Mouse (Mus musculus): ENCODE results near the gene Pilrb1. TPM values are rescaled to one million over a fixed set of nuclear protein-coding genes. Genes with fewer than 3 reads are reported as not detected.

The Pilrb1 gene
- 1.3 to 2.3 TPM (median 1.9 TPM) in 4 replicates for total RNA-seq (2023)

DNA sequence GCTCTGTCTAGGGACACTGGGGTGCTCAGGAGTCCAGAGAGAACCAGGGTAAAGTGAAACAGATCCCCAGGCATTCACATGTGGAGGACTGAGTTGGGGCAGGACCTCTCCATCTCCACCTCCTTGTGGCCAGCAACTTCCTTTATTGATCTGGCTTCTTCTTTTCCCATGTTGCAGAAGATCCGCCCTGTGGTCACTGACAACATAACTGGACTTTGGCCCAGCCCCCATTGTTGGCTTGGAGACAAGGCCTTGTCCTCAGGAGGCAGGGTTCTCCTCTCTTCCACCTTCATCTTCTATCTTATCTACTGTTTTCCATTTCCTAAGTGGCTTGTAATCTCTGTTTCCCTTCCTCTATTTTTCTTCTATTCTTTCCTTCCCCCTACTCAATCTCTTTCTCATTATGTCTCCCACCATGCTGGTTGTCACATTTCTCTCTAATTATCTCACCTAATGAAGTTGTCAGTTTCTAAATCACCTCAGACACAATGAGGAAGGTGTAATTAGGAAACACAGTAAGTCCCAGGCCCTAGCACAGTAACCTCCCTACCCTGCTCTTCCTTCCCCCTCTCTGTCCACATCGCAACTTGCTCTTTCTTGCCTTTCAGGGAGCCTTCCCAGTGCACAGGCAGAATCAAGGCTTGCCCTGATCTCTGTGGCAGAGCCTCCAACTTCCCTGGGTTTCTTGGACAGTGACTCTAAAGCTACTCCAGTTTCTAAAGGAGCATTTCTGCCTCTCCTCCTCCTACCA is at the start of gene Pilrb1:
TSS of gene Pilrb1 (minus strand) at position 147 of the 751 bp plus-strand sequence.

DNA sequence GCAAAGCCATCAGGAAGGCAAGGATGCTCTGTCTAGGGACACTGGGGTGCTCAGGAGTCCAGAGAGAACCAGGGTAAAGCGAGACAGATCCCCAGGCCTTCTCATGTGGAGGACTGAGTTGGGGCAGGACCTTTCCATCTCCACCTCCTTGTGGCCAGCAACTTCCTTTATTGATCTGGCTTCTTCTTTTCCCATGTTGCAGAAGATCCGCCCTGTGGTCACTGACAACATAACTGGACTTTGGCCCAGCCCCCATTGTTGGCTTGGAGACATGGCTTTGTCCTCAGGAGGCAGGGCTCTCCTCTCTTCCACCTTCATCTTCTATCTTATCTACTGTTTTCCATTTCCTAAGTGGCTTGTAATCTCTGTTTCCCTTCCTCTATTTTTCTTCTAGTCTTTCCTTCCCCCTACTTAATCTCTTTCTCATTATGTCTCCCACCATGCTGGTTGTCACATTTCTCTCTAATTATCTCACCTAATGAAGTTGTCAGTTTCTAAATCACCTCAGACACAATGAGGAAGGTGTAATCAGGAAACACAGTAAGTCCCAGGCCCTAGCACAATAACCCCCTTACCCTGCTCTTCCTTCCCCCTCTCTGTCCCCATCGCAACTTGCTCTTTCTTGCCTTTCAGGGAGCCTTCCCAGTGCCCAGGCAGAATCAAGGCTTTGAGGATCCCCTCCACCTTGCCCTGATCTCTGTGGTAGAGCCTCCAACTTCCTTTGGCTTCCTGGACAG is 13.9 kb upstream of the Pilrb1 start, which contains the start of gene Pilrb2:
TSS of gene Pilrb2 (minus strand) at position 172 of the 737 bp plus-strand sequence.

DNA sequence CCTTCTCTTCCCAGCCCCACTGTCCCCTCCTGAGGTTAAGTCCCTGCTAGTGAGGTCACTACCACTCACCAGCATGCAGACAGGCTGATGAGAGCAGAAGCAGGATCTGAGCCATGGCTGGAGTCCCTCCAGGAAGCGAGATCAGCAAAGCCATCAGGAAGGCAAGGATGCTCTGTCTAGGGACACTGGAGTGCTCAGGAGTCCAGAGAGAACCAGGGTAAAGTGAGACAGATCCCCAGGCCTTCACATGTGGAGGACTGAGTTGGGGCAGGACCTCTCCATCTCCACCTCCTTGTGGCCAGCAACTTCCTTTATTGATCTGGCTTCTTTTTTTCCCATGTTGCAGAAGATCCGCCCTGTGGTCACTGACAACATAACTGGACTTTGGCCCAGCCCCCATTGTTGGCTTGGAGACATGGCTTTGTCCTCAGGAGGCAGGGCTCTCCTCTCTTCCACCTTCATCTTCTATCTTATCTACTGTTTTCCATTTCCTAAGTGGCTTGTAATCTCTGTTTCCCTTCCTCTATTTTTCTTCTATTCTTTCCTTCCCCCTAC is 21.9 kb downstream of the Pilrb1 start, which contains the start of gene Pilra:
TSS of gene Pilra (minus strand) at position 316 of the 555 bp plus-strand sequence.

Other genes with a start within 250 kb of the Pilrb1 start
- 0.57 to 1.8 TPM (median 0.97 TPM) in 4 replicates for gene Pcolce, start 244.3 kb downstream of the Pilrb1 start, total RNA-seq (2023)
- gene Fbxo24, start 229.1 kb downstream of the Pilrb1 start, total RNA-seq (2023): 0.35 to 1.1 TPM (median 0.51 TPM) in 4 replicates
- 194 to 213 TPM (median 205 TPM) in 4 replicates for gene Lrch4, start 229.0 kb downstream of the Pilrb1 start, total RNA-seq (2023)
- gene Gm20605, start 228.9 kb downstream of the Pilrb1 start, total RNA-seq (2023): 60.1 to 69.9 TPM (median 63.7 TPM) in 4 replicates
- 70.9 to 87.6 TPM (median 79.5 TPM) in 4 replicates for gene Sap25, start 216.8 kb downstream of the Pilrb1 start, total RNA-seq (2023)
- gene Irs3, start 212.4 kb downstream of the Pilrb1 start, total RNA-seq (2023): not detected in 4 replicates
- gene Agfg2, start 173.4 kb downstream of the Pilrb1 start, total RNA-seq (2023): 15.2 to 20.8 TPM (median 18.0 TPM) in 4 replicates
- gene Nyap1, start 116.5 kb downstream of the Pilrb1 start, total RNA-seq (2023): 0.24 to 0.75 TPM (median 0.55 TPM) in 4 replicates
- 195 to 220 TPM (median 202 TPM) in 4 replicates for gene Tsc22d4, start 112.4 kb downstream of the Pilrb1 start, total RNA-seq (2023)
- gene Ppp1r35, start 79.3 kb downstream of the Pilrb1 start, total RNA-seq (2023): 19.5 to 26.0 TPM (median 22.4 TPM) in 4 replicates
- gene Mepce, start 70.5 kb downstream of the Pilrb1 start, total RNA-seq (2023): 80.8 to 118 TPM (median 101 TPM) in 4 replicates
- gene Zcwpw1, start 70.3 kb downstream of the Pilrb1 start, total RNA-seq (2023): 15.0 to 20.7 TPM (median 19.2 TPM) in 4 replicates
- gene Pilra, start 21.8 kb downstream of the Pilrb1 start, total RNA-seq (2023): 0.45 to 3.5 TPM (median 2.1 TPM) in 4 replicates
- gene Pilrb2, start 13.7 kb upstream of the Pilrb1 start, total RNA-seq (2023): 0.81 to 2.7 TPM in 2 of 4 replicates, not detected in the others
- not detected in 4 replicates for gene Cyp3a13, start 63.5 kb upstream of the Pilrb1 start, total RNA-seq (2023)
- gene Gjc3, start 105.0 kb upstream of the Pilrb1 start, total RNA-seq (2023): not detected in 4 replicates
- gene Azgp1, start 123.4 kb upstream of the Pilrb1 start, total RNA-seq (2023): not detected in 4 replicates
- gene Smok3a, start 163.2 kb upstream of the Pilrb1 start, total RNA-seq (2023): not detected in 4 replicates
- gene Smok3b, start 163.3 kb upstream of the Pilrb1 start, total RNA-seq (2023): not detected in 4 replicates
- gene Smok3c, start 195.1 kb upstream of the Pilrb1 start, total RNA-seq (2023): not detected in 4 replicates
- 16.7 to 18.6 TPM (median 17.1 TPM) in 4 replicates for gene Zkscan1, start 227.0 kb upstream of the Pilrb1 start, total RNA-seq (2023)

Measured in B cell, adult 62 days (primary cell).